Mouse (Mus musculus): ENCODE results near the gene Elavl2. TPM values are rescaled to one million over a fixed set of nuclear protein-coding genes. Genes with fewer than 3 reads are reported as not detected.
"Not testable (repeated sequence)": the region's sequence is repeated elsewhere in the genome, so short reads cannot be mapped to it uniquely, and the experiment has no call there.

Gene Elavl2
- total RNA-seq, 2 experiments from 2014 or later, result 10.2 to 20.5 TPM

- DNase-seq (ENCODE audit: low spot score in 2 of 2), result no peak
Observed at GRCm38 (mm10) chr4:91349579-91349978, 51.0 kb downstream of the Elavl2 start.

- DNase-seq (ENCODE audit: low spot score in 2 of 2), result no peak
Observed at GRCm38 (mm10) chr4:91334177-91334576, 66.4 kb downstream of the Elavl2 start.

GRCm38 (mm10) chr4:91310801-91311200, 89.8 kb downstream of the Elavl2 start:
- no peak for DNase-seq (ENCODE audit: low spot score in 2 of 2)

GRCm38 (mm10) chr4:91297706-91298105, 102.9 kb downstream of the Elavl2 start:
- no peak for DNase-seq (ENCODE audit: low spot score in 2 of 2)

GRCm38 (mm10) chr4:91295317-91295716, 105.3 kb downstream of the Elavl2 start:
- DNase-seq (ENCODE audit: low spot score in 2 of 2), result no peak

- no peak for DNase-seq (ENCODE audit: low spot score in 2 of 2)
Observed at GRCm38 (mm10) chr4:91291526-91291925, 109.1 kb downstream of the Elavl2 start.

- no peak for DNase-seq (ENCODE audit: low spot score in 2 of 2)
Observed at GRCm38 (mm10) chr4:91290373-91290772, 110.2 kb downstream of the Elavl2 start.

GRCm38 (mm10) chr4:91289151-91289550, 111.4 kb downstream of the Elavl2 start:
- no peak for DNase-seq (ENCODE audit: low spot score in 2 of 2)

GRCm38 (mm10) chr4:91268390-91268789, 132.2 kb downstream of the Elavl2 start:
- DNase-seq (ENCODE audit: low spot score in 2 of 2), result no peak

- no peak for DNase-seq (ENCODE audit: low spot score in 2 of 2)
Observed at GRCm38 (mm10) chr4:91263733-91264440, 136.7 kb downstream of the Elavl2 start.

- no peak for DNase-seq (ENCODE audit: low spot score in 2 of 2)
Observed at GRCm38 (mm10) chr4:91262839-91263238, 137.7 kb downstream of the Elavl2 start.

GRCm38 (mm10) chr4:91260622-91261021, 140.0 kb downstream of the Elavl2 start:
- DNase-seq (ENCODE audit: low spot score in 2 of 2), result no peak

GRCm38 (mm10) chr4:91248650-91249049, 151.9 kb downstream of the Elavl2 start:
- DNase-seq (ENCODE audit: low spot score in 2 of 2), result no peak

GRCm38 (mm10) chr4:91245136-91245535, 155.4 kb downstream of the Elavl2 start:
- not testable (repeated sequence) for DNase-seq (ENCODE audit: low spot score in 2 of 2)

- no peak for DNase-seq (ENCODE audit: low spot score in 2 of 2)
Observed at GRCm38 (mm10) chr4:91244554-91244953, 156.0 kb downstream of the Elavl2 start.

- DNase-seq (ENCODE audit: low spot score in 2 of 2), result no peak
Observed at GRCm38 (mm10) chr4:91243896-91244295, 156.7 kb downstream of the Elavl2 start.

- no peak for DNase-seq (ENCODE audit: low spot score in 2 of 2)
Observed at GRCm38 (mm10) chr4:91238739-91239485, 161.7 kb downstream of the Elavl2 start.

GRCm38 (mm10) chr4:91236976-91237375, 163.6 kb downstream of the Elavl2 start:
- DNase-seq (ENCODE audit: low spot score in 2 of 2), result no peak

- no peak for DNase-seq (ENCODE audit: low spot score in 2 of 2)
Observed at GRCm38 (mm10) chr4:91234941-91235340, 165.6 kb downstream of the Elavl2 start.

- DNase-seq (ENCODE audit: low spot score in 2 of 2), result no peak
Observed at GRCm38 (mm10) chr4:91233599-91233998, 167.0 kb downstream of the Elavl2 start.

- DNase-seq (ENCODE audit: low spot score in 2 of 2), result no peak
Observed at GRCm38 (mm10) chr4:91230439-91230863, 170.1 kb downstream of the Elavl2 start.

- DNase-seq (ENCODE audit: low spot score in 2 of 2), result no peak
Observed at GRCm38 (mm10) chr4:91228341-91228740, 172.2 kb downstream of the Elavl2 start.

- DNase-seq (ENCODE audit: low spot score in 2 of 2), result no peak
Observed at GRCm38 (mm10) chr4:91223811-91224210, 176.8 kb downstream of the Elavl2 start.
